Mouse (Mus musculus) midbrain, embryonic 14.5 days (tissue): ENCODE results near the gene Oxt. TPM values are rescaled to one million over a fixed set of nuclear protein-coding genes. Genes with fewer than 3 reads are reported as not detected.

Experiments used
- ATAC-seq: fragments of 200-750 bp; cut with Nextera tagmentation; 2 replicates; pipeline ENCODE4 v1.8.0; 2017; ENCODE audit warnings: moderate number of reproducible peaks, moderate library complexity; ENCODE audit not compliant: low FRiP score, low TSS enrichment
- DNase-seq: peaks from one replicate; pipeline ENCODE4 v3.0.0-alpha.2; 2015
- H3K27ac ChIP-seq: fragments of 300-500 bp; sonication (generic); replicated peaks from 2 replicates; pipeline ENCODE4 v1.5.1; 2014; ENCODE audit warnings: mild to moderate bottlenecking, low read depth, low read length, moderate library complexity
- H3K27me3 ChIP-seq: fragments of 300-500 bp; sonication (generic); 2 replicates; pipeline ENCODE4 v1.6.1; 2014; ENCODE audit warnings: low read length, control low read depth, mixed read lengths; ENCODE audit not compliant: control insufficient read depth, insufficient read depth
- H3K36me3 ChIP-seq: fragments of 300-500 bp; sonication (generic); 2 replicates; pipeline ENCODE4 v1.6.1; 2014; ENCODE audit warnings: low read length, control low read depth; ENCODE audit not compliant: control insufficient read depth, insufficient read depth
- H3K4me1 ChIP-seq: fragments of 300-500 bp; sonication (generic); 2 replicates; pipeline ENCODE4 v1.6.1; 2014; ENCODE audit warnings: mild to moderate bottlenecking, antibody characterized with exemption, low read length, control low read depth; ENCODE audit not compliant: control insufficient read depth, insufficient read depth
- H3K4me2 ChIP-seq: fragments of 300-500 bp; sonication (generic); 2 replicates; pipeline ENCODE4 v1.6.1; 2014; ENCODE audit warnings: mild to moderate bottlenecking, low read length, moderate library complexity
- H3K4me3 ChIP-seq: fragments of 300-500 bp; sonication (generic); replicated peaks from 2 replicates; pipeline ENCODE4 v1.5.1; 2014; ENCODE audit warnings: low read depth, low read length
- H3K9ac ChIP-seq: fragments of 300-500 bp; sonication (generic); replicated peaks from 2 replicates; pipeline ENCODE4 v1.6.1; 2014; ENCODE audit warnings: mild to moderate bottlenecking, low read length, moderate library complexity
- H3K9me3 ChIP-seq: fragments of 300-500 bp; sonication (generic); 2 replicates; pipeline ENCODE4 v1.6.1; 2016; ENCODE audit warnings: low read length, control low read depth, mixed read lengths; ENCODE audit not compliant: control insufficient read depth
- WGBS: fragments of 180-500 bp; shearing (Covaris S2); extraction: QIAGEN DNeasy Blood & Tissue Kit; methylation state at CpG from one replicate; pipeline ENCODE4 v1.1.7; 2014; 5-methylcytosine and 5-hydroxymethylcytosine counted together
- polyA plus RNA-seq: library from polyadenylated mRNA; unstranded; fragments of >200 nt; fragmentation: Nextera tagmentation; extraction: Ambion mirVana; gene quantifications from 2 replicates; pipeline ENCODE4 v1.2.1, GENCODE M21; 2014

The Oxt gene
- polyA plus RNA-seq, 1 experiment from 2014 or later: 0.59 TPM

GRCm38 (mm10) chr2:130546957-130547356 is 29.0 kb upstream of the Oxt start:
- no peak overlapping the region for H3K4me3 ChIP-seq
- no peak overlapping the region for H3K27ac ChIP-seq
- H3K27me3 ChIP-seq: no peaks in the 10 kb centered on the region
- H3K9ac ChIP-seq: no peak overlapping the region
- peaks cover 99% of the 10 kb centered on the region for H3K36me3 ChIP-seq
- no peaks in the 10 kb centered on the region for H3K4me1 ChIP-seq
- WGBS: 95% methylated on average over 8 of the region's 8 CpGs
- DNase-seq (no peak), ATAC-seq (no peak)
- no peak overlapping the region for H3K4me2 ChIP-seq
- H3K9me3 ChIP-seq: no peaks in the 10 kb centered on the region

- DNase-seq (no peak), ATAC-seq (no peak)
- Histone ChIP-seq H3K9ac (no peak overlapping the region), H3K4me2 (no peak overlapping the region), H3K27me3 (no peaks in the 10 kb centered on the region), H3K36me3 (peaks cover 79% of the 10 kb centered on the region), H3K9me3 (no peaks in the 10 kb centered on the region), H3K4me3 (no peak overlapping the region), H3K27ac (no peak overlapping the region), H3K4me1 (no peaks in the 10 kb centered on the region)
- WGBS: 94% methylated on average over 7 of the region's 7 CpGs
These were observed 21.1 kb upstream of the Oxt start for GRCm38 (mm10) chr2:130554841-130555240.

- ATAC-seq: no peak
- WGBS: 89% methylated on average over 1 of the region's 1 CpGs
- no peaks in the 10 kb centered on the region for H3K27me3 ChIP-seq
These were observed 19.7 kb upstream of the Oxt start for GRCm38 (mm10) chr2:130556292-130556691.

GRCm38 (mm10) chr2:130557462-130557861 is 18.5 kb upstream of the Oxt start:
- Histone ChIP-seq H3K27me3 (no peaks in the 10 kb centered on the region), H3K9me3 (no peaks in the 10 kb centered on the region), H3K27ac (no peak overlapping the region), H3K9ac (no peak overlapping the region), H3K36me3 (peaks cover 53% of the 10 kb centered on the region), H3K4me1 (no peaks in the 10 kb centered on the region), H3K4me3 (no peak overlapping the region), H3K4me2 (no peak overlapping the region)
- DNase-seq: no peak
- no peak for ATAC-seq
- 97% methylated on average over 2 of the region's 2 CpGs for WGBS

More at GRCm38 (mm10) chr2:130556292-130556691, 19.7 kb upstream of the Oxt start:
- H3K9ac ChIP-seq: no peak overlapping the region
- no peak overlapping the region for H3K4me2 ChIP-seq
- no peak overlapping the region for H3K4me3 ChIP-seq
- DNase-seq: no peak
- H3K4me1 ChIP-seq: no peaks in the 10 kb centered on the region
- H3K9me3 ChIP-seq: no peaks in the 10 kb centered on the region
- peaks cover 65% of the 10 kb centered on the region for H3K36me3 ChIP-seq
- H3K27ac ChIP-seq: no peak overlapping the region

GRCm38 (mm10) chr2:130558015-130558414 is 18.0 kb upstream of the Oxt start:
- no peak for DNase-seq

GRCm38 (mm10) chr2:130563212-130564055 is 12.5 kb upstream of the Oxt start, which contains the start of gene Mrps26:
Mrps26 (plus strand) TSS chr2:130563742.
- H3K4me3 ChIP-seq: peak within 1 kb of the TSS; percentile 88
- H3K36me3 ChIP-seq: peaks cover 26% of the 10 kb centered on the region
- no peaks in the 10 kb centered on the region for H3K9me3 ChIP-seq
- ATAC-seq: peak; percentile 98
- peak; percentile 96 for DNase-seq
- peak within 1 kb of the TSS; percentile 93 for H3K9ac ChIP-seq
- no peaks in the 10 kb centered on the region for H3K27me3 ChIP-seq
- peak within 1 kb of the TSS; percentile 55; the same call in 1 of the 2 replicates for H3K27ac ChIP-seq
- under 1% methylated on average over 61 of the region's 61 CpGs for WGBS
- peak within 1 kb of the TSS; percentile 85 for H3K4me2 ChIP-seq
- peaks cover 12% of the 10 kb centered on the region for H3K4me1 ChIP-seq

More at GRCm38 (mm10) chr2:130558015-130558414, 18.0 kb upstream of the Oxt start:
- H3K4me3 ChIP-seq: no peak overlapping the region
- WGBS: 70% methylated on average over 2 of the region's 2 CpGs
- H3K4me1 ChIP-seq: peaks cover under 1% of the 10 kb centered on the region; the same call in 1 of the 2 replicates
- no peaks in the 10 kb centered on the region for H3K27me3 ChIP-seq
- no peak overlapping the region for H3K27ac ChIP-seq
- H3K4me2 ChIP-seq: no peak overlapping the region
- no peak for ATAC-seq
- no peak overlapping the region for H3K9ac ChIP-seq
- peaks cover 48% of the 10 kb centered on the region for H3K36me3 ChIP-seq
- no peaks in the 10 kb centered on the region for H3K9me3 ChIP-seq

- peak overlapping the region; percentile 88 for H3K4me3 ChIP-seq
- H3K9me3 ChIP-seq: no peaks in the 10 kb centered on the region
- H3K9ac ChIP-seq: peak overlapping the region; percentile 93
- ATAC-seq (peak; percentile 44), DNase-seq (peak; percentile 28)
- peak overlapping the region; percentile 85 for H3K4me2 ChIP-seq
- WGBS: under 1% methylated on average over 23 of the region's 23 CpGs
- H3K36me3 ChIP-seq: peaks cover 24% of the 10 kb centered on the region
- H3K27ac ChIP-seq: peak overlapping the region; percentile 55; the same call in 1 of the 2 replicates
- peaks cover 12% of the 10 kb centered on the region for H3K4me1 ChIP-seq
- no peaks in the 10 kb centered on the region for H3K27me3 ChIP-seq
These were observed 11.9 kb upstream of the Oxt start for GRCm38 (mm10) chr2:130564063-130564462.

GRCm38 (mm10) chr2:130564983-130565382 is 11.0 kb upstream of the Oxt start:
- no peak overlapping the region for H3K27ac ChIP-seq
- H3K27me3 ChIP-seq: no peaks in the 10 kb centered on the region
- 79% methylated on average over 8 of the region's 8 CpGs for WGBS
- H3K36me3 ChIP-seq: peaks cover 24% of the 10 kb centered on the region
- DNase-seq (no peak), ATAC-seq (no peak)
- H3K4me3 ChIP-seq: peak overlapping the region; percentile 88
- peak overlapping the region; percentile 85; the same call in 1 of the 2 replicates for H3K4me2 ChIP-seq
- 0 out of 2 replicates have a peak overlapping the region, but pooled peaks have one; percentile 93 for H3K9ac ChIP-seq
- peaks cover 12% of the 10 kb centered on the region for H3K4me1 ChIP-seq
- no peaks in the 10 kb centered on the region for H3K9me3 ChIP-seq
